Mouse (Mus musculus): ENCODE measurements around the gene Hist4h4. TPM values are rescaled to one million over a fixed set of nuclear protein-coding genes. Genes with fewer than 3 reads are reported as not detected.
"Not testable (repeated sequence)": the region's sequence is repeated elsewhere in the genome, so short reads cannot be mapped to it uniquely, and the experiment has no call there.

The Hist4h4 gene
- total RNA-seq, 2 experiments from 2014 or later: 10.4 to 11.5 TPM

DNA sequence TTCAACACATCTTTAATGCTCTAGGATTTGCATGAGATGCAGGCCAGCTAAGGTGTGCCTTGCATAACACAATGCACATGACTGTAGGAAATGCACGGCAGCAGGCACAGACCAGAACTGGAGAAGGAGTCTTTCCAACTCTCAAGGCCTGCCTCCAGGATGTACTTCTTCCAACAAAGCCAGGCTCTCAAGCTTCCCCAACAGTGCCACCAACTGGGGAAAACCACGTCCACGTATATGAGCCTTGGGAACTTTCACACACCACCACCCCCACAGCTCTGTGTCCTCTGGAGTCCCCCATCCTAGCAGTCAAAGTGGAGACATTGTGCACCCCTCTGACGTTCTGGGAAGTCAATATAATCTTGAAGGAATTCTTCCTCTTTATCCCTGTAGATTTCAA lies 8.9 kb upstream of the Hist4h4 start:
- no peak for DNase-seq

GRCm38 (mm10) chr6:136811196-136811595 lies 7.0 kb upstream of the Hist4h4 start:
- DNase-seq: no peak

DNA sequence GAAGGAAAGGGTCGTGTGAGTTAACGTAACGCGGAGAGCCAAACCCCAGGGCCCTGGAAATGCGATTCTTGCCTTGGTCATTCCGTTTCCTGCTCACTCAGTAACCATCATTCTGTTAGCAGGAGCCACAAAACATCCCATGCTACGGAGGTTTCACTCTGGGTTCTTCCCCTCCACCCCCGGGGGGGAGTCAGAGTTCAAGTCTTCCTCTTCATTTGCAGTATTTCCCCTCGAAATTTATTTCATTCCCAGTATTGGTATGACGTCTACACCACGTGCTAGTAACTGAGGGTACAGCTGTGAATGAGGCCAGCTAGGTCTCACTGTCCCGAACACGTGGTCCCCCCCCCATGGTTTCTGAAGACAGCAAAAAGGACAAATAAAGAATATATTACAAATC lies 5.5 kb upstream of the Hist4h4 start:
- DNase-seq: no peak

GRCm38 (mm10) chr6:136809077-136809476 lies 4.9 kb upstream of the Hist4h4 start:
- DNase-seq: no peak

- DNase-seq: no peak
Measured at GRCm38 (mm10) chr6:136808631-136809046, 4.4 kb upstream of the Hist4h4 start.

GRCm38 (mm10) chr6:136808014-136808417 lies 3.8 kb upstream of the Hist4h4 start, which contains the start of gene H2afj:
H2afj (plus strand) TSS chr6:136808244.
- DNase-seq: peak; percentile 97 to 99

- DNase-seq: no peak
Measured at GRCm38 (mm10) chr6:136807395-136808013, 3.3 kb upstream of the Hist4h4 start.

DNA sequence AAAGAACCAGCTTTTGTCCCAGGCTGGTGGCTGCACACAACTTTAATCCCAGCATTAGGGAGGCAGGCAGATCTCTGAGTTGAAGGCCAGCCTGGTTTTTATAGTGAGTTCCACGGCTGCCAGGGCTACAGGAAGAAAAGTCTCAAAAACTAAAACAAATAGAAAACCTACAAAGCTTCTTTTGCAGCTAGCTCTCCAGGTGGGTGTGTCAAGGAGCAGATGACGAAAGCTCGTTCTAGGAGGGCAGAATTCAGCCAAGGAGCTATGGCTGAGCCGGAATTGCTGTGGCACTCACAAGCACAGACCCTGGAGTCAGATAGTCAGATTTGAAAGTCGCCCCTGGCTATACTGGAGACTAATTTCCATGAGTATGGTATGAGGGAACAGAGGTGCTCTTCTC lies 2.6 kb upstream of the Hist4h4 start:
- DNase-seq: no peak

DNA sequence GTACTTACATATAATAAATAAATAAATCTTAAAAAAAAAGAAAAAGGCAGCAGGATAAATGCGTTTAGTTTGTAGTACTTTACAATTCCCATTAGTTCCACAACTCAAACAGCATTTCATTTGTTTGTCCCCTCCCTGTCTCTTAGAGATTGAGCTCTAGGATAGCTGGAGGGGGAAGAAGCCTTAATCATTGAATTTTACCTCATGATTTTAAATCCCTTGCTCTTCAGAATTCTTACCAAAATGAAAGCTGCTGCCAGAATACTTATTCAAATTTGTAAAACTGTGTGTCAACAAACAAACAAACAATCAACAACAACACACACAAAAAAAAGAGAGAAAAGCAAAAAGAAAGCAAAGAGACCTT lies 1.2 kb upstream of the Hist4h4 start:
- DNase-seq: no peak

DNA sequence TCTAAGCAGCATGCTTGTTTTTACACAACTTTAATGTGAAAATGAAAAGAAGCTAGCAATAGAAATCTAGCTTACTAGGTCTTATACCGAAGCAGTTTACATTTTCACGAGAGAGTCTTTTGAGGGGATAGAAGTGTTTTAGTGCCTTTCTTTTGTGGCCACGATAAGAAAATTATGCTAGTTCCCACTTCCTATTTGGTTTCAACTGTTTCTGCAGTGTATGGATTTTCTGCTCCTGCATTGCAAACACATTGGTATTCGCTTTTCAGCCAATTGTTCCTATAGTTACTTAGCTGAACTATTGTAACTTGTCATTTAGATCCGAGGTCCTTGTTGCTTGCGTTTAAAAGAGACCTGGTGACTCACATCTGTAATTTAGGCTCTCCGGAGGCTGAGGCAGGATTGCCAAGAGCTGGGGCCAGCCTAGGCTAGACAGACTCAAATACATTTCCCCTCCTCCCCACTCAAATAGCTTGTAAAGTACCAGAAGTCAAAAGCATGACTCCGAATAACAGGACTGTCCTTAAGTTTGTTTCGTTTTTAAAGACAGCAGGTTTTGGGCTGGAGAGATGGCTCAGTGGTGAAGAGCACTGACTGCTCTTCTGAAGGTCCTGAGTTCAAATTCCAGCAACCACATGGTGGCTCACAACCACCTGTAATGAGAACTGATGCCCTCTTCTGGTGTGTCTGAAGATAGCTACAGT lies 642 bp upstream of the Hist4h4 start:
- no peak for DNase-seq

GRCm38 (mm10) chr6:136803093-136803738 lies 999 bp downstream of the Hist4h4 start:
- no peak for DNase-seq

GRCm38 (mm10) chr6:136801274-136801673 lies 2.9 kb downstream of the Hist4h4 start:
- DNase-seq: no peak

DNA sequence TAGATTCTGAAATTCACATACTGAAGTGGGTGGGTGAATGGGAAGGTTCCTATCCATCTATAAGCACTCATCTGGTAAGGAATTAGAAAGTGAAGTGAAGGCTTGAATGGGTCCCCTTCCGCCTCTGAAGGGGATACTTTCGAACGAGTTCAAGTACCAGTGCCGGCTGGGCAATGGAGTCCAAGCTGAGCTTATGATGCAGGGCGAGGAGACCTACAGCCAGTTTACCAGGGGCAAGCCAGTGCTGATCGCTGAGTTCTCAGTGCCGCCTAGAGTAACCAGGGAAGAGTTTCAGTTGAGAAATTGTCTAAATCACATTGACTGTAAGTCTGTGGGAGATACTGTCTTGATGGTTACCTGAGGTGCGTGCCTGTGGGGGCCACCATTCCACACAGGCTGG lies 3.5 kb downstream of the Hist4h4 start:
- DNase-seq: no peak

- not testable (repeated sequence) for DNase-seq
Measured at GRCm38 (mm10) chr6:136797874-136798693, 6.1 kb downstream of the Hist4h4 start.

DNA sequence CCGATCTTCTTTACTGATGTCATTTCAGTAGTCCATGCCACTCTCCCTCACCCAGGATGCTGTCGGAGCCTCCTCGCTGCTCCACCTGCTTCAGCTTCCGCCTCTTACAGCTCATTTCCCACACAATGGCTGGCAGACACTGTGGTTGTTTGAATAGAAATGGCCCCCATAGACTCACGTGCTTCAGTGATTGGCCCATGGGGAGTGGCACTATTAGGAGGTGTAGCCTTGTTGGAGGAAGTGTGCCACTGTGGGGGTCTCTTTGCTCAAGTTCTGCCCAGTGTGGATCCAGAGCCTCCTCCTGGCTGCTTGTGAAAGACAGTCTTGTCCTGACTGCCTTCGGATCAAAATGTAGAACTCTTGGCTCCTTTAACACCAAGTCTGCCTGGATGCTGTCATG lies 8.4 kb downstream of the Hist4h4 start:
- DNase-seq: no peak

- no peak for DNase-seq
Measured at GRCm38 (mm10) chr6:136795110-136795509, 9.1 kb downstream of the Hist4h4 start.

DNA sequence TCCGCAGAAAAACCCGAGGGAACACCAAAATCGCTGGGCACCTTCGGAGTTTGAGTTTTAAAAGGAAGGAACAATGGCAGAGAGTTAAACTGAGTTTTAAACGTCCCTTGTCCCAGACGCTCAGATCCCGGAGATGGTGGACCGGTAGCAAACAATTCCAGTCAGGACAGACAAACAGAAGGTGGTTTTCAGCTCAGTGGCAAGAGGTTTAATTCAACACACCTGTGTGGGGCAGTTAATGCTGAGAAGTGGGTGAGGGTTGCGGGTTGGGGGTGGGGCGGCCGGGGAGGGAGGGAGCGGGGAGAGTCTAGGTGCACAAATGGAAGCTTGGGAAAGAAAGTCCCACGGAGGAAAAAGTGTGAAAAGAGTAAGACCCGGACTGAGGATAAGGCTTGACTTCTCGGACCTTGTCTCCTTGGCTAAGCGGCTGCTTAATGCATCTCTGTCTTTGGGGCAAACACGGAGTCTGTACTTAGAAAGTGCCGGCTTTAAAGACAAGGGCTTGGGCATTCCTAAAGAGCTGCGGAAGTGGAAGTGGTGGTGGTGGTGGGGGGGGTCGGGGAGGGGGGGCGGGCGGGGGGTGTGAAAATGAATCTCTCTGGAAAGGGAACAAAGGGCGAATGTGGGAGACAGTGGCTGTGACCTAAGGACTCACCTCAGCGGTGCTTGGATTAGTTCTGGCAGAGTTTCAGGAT lies 10.2 kb downstream of the Hist4h4 start:
- DNase-seq: no peak

DNA sequence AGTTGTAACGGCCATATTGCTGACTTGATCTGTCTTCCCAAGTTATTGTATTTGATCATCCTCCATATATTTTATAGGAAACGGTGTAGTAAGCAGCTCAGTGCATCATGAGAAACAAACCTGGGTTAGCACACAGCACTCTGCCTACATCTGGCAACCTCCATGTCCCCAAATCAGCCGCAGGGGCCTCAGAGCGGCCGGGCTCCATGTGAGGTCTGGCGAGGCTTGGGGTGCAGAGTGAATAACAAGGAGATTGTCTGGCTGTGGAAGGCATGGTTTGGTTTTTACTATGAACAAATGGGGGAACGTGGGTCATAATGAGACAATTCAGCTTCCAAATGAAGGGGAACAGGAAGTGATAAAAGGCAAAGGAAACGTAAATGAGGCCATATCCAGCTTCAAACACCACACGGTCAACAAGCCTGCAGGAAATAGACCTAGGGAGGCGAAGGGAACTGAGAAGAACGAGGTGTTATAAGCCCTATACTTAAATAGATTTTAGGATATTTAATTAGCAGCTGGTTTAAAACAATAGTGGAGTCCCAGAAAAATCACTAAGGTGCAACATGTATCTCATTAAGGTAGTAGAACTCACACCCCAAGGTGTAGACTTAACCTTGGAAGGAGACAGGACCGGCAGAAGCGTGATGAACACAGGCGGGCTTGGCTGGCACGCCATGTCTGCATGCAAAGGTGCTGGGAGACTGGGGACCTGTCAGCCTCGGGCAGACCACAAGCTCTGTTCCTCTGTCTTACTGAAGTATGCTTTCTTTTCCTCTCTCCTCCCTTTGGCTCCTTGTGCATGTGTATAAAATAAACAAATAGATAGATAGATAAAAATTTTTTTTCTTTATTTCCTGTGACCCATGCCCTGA lies 11.1 kb downstream of the Hist4h4 start:
- no peak for DNase-seq

DNA sequence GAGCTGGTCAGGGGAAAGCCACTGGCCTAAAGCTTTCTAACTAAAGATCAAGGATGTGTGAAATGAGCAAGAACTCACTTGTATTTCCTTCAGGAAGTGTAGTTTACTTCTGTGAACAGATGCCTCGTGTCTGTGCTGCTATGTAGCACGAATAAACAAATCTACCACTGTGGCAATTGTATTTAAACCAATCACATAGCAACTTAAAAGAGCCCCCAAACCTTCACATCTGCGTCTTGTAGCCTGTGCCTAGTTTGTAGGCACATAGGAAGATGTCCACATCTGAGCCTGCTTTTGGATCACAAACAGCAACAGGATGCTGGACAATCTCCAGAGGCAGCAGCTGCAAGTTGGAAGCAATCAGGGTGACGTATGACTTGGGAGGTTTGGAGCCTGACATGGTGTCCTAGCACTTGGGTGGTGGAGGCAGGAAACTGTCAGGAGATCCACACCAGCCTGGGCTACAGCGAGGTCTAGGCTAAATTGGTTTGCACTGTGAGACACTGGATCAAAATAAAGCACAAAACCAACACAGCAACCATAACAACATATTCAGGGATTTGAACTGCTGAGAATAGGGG lies 14.7 kb downstream of the Hist4h4 start:
- DNase-seq: no peak

DNA sequence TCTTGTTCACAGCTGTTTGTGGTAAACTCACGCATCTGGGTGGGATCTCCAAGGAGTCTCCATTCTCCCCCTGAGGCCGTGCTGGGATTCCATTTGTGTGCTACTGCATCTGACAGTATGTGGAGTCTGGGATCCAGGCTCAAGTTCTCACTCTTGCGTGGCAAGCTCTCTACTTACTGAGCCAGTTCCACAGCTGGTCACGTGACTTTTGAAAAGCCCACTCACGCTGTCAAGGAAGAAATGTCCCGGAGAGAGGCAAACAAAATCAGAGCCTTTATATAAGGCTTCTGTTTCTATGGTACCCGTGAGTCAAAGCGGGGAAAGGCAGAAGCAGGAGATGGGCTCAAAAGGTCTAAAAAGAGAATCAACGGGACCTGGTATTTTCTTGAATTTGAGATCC lies 21.5 kb downstream of the Hist4h4 start:
- DNase-seq: no peak

- DNase-seq: no peak
Measured at GRCm38 (mm10) chr6:136782146-136782545, 22.1 kb downstream of the Hist4h4 start.

Data from layer of hippocampus, postnatal 36 days (tissue).